Mouse (Mus musculus): ENCODE results near the gene Opn1mw. TPM values are rescaled to one million over a fixed set of nuclear protein-coding genes. Genes with fewer than 3 reads are reported as not detected.

Opn1mw gene
- not detected for polyA plus RNA-seq (2015; fragmentation: Illumina TruSeq; extraction: RNeasy Lipid Tissue Mini Kit (QIAGEN cat#74804); ENCODE audit: insufficient read depth, low read depth, low replicate concordance)

DNA sequence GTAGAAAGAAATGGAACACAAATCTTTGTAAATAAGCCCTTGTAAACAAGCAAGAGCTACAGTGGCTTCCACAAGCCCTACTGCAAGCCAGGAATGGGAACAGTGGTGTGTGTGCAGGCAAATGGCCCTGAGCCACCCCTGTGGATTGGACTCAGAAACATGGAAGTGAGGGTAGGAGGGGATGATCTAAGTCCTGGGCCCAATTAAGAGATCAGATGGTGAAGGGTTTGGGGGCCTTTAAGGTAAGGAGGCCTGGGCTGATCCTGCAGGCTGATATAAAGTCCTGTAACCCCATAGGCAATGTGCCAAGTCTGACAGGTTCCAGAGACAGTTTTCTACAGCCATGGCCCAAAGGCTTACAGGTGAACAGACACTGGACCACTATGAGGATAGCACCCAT, at the start of gene Opn1mw:
TSS of gene Opn1mw (plus strand) at position 301 of the 400 bp plus-strand sequence.

DNA sequence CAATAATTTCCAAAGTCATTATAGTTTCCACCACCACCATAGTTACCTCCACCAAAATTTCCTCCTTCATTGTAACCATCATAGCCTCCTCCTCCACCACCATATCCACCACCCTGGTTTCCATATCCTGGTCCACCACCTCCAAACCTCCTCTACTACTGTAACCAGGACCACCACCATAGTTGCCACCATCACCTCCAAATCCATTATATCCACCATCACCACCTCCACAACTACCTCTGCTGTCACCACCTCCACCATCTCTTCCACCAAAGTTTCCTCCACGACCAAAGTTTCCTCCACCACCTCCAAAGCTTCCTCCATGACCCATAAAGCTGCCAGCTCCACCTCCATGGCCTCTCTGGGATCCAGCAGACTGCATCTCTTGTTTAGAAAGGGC, 8.0 kb downstream of the Opn1mw start, which contains the start of gene Mecp2:
TSS of gene Mecp2 (minus strand) at position 101 of the 400 bp plus-strand sequence.

DNA sequence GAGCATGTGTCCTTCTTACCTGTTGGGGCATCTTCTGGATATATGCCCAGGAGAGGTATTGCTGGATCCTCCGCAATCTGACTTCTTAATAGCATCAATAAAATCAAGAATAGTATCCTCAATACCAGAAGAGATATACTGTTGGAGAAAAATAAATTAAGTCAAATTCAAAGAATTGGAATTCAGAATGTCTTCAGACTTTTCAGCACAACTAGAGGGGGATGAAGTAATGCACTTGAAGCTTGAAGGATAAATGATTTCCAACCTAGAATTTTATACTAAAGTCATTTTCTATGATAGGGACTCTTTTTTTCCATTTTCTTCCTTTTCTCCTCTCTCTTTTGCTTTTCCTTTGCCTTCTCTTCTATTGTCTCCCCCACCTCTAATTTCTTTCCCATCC, 40.5 kb downstream of the Opn1mw start, which contains the start of gene Tex28:
TSS of gene Tex28 (minus strand) at position 101 of the 400 bp plus-strand sequence.

DNA sequence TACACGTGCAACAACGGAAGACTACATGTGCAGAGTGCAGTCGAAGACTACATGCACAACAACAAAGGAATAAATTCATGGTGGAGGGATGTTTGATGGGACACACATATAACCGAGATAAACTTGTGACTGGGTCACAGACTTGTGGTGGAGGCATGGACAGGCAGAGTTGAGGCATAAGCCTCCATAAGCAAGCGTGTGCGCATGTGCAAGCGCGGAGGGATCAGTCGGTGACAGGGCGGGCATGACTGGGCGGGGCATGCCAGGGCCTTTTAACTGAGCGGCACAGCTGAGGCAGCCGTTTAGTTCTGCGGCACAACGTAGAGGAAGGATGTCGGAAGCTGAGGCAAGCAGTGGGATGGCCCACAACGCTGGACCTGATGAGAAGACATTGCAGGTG, 49.7 kb downstream of the Opn1mw start, which contains the start of gene Tktl1:
TSS of gene Tktl1 (plus strand) at position 301 of the 400 bp plus-strand sequence.

Other genes starting within 250 kb of the Opn1mw start
- gene Avpr2, start 235.4 kb upstream of the Opn1mw start, polyA plus RNA-seq (2015; fragmentation: Illumina TruSeq; extraction: RNeasy Lipid Tissue Mini Kit (QIAGEN cat#74804); ENCODE audit: insufficient read depth, low read depth, low replicate concordance): not detected
- 6.2 TPM for gene L1cam, start 231.4 kb upstream of the Opn1mw start, polyA plus RNA-seq (2015; fragmentation: Illumina TruSeq; extraction: RNeasy Lipid Tissue Mini Kit (QIAGEN cat#74804); ENCODE audit: insufficient read depth, low read depth, low replicate concordance)
- gene Arhgap4, start 205.6 kb upstream of the Opn1mw start, polyA plus RNA-seq (2015; fragmentation: Illumina TruSeq; extraction: RNeasy Lipid Tissue Mini Kit (QIAGEN cat#74804); ENCODE audit: insufficient read depth, low read depth, low replicate concordance): 2.6 TPM
- 27.9 TPM for gene Naa10, start 205.5 kb upstream of the Opn1mw start, polyA plus RNA-seq (2015; fragmentation: Illumina TruSeq; extraction: RNeasy Lipid Tissue Mini Kit (QIAGEN cat#74804); ENCODE audit: insufficient read depth, low read depth, low replicate concordance)
- 7.3 TPM for gene Renbp, start 196.6 kb upstream of the Opn1mw start, polyA plus RNA-seq (2015; fragmentation: Illumina TruSeq; extraction: RNeasy Lipid Tissue Mini Kit (QIAGEN cat#74804); ENCODE audit: insufficient read depth, low read depth, low replicate concordance)
- gene Hcfc1, start 161.1 kb upstream of the Opn1mw start, polyA plus RNA-seq (2015; fragmentation: Illumina TruSeq; extraction: RNeasy Lipid Tissue Mini Kit (QIAGEN cat#74804); ENCODE audit: insufficient read depth, low read depth, low replicate concordance): 10.5 TPM
- gene Irak1, start 103.5 kb upstream of the Opn1mw start, polyA plus RNA-seq (2015; fragmentation: Illumina TruSeq; extraction: RNeasy Lipid Tissue Mini Kit (QIAGEN cat#74804); ENCODE audit: insufficient read depth, low read depth, low replicate concordance): 37.4 TPM
- 3.3 TPM for gene Mecp2, start 7.9 kb downstream of the Opn1mw start, polyA plus RNA-seq (2015; fragmentation: Illumina TruSeq; extraction: RNeasy Lipid Tissue Mini Kit (QIAGEN cat#74804); ENCODE audit: insufficient read depth, low read depth, low replicate concordance)
- gene Tex28, start 40.4 kb downstream of the Opn1mw start, polyA plus RNA-seq (2015; fragmentation: Illumina TruSeq; extraction: RNeasy Lipid Tissue Mini Kit (QIAGEN cat#74804); ENCODE audit: insufficient read depth, low read depth, low replicate concordance): not detected
- not detected for gene Tktl1, start 49.8 kb downstream of the Opn1mw start, polyA plus RNA-seq (2015; fragmentation: Illumina TruSeq; extraction: RNeasy Lipid Tissue Mini Kit (QIAGEN cat#74804); ENCODE audit: insufficient read depth, low read depth, low replicate concordance)
- 119 TPM for gene Flna, start 122.4 kb downstream of the Opn1mw start, polyA plus RNA-seq (2015; fragmentation: Illumina TruSeq; extraction: RNeasy Lipid Tissue Mini Kit (QIAGEN cat#74804); ENCODE audit: insufficient read depth, low read depth, low replicate concordance)
- 12.8 TPM for gene Emd, start 127.2 kb downstream of the Opn1mw start, polyA plus RNA-seq (2015; fragmentation: Illumina TruSeq; extraction: RNeasy Lipid Tissue Mini Kit (QIAGEN cat#74804); ENCODE audit: insufficient read depth, low read depth, low replicate concordance)
- 938 TPM for gene Rpl10, start 143.3 kb downstream of the Opn1mw start, polyA plus RNA-seq (2015; fragmentation: Illumina TruSeq; extraction: RNeasy Lipid Tissue Mini Kit (QIAGEN cat#74804); ENCODE audit: insufficient read depth, low read depth, low replicate concordance)
- gene Taz, start 154.4 kb downstream of the Opn1mw start, polyA plus RNA-seq (2015; fragmentation: Illumina TruSeq; extraction: RNeasy Lipid Tissue Mini Kit (QIAGEN cat#74804); ENCODE audit: insufficient read depth, low read depth, low replicate concordance): 37.4 TPM
- 7.3 TPM for gene Dnase1l1, start 154.9 kb downstream of the Opn1mw start, polyA plus RNA-seq (2015; fragmentation: Illumina TruSeq; extraction: RNeasy Lipid Tissue Mini Kit (QIAGEN cat#74804); ENCODE audit: insufficient read depth, low read depth, low replicate concordance)
- gene Atp6ap1, start 169.6 kb downstream of the Opn1mw start, polyA plus RNA-seq (2015; fragmentation: Illumina TruSeq; extraction: RNeasy Lipid Tissue Mini Kit (QIAGEN cat#74804); ENCODE audit: insufficient read depth, low read depth, low replicate concordance): 46.8 TPM
- gene Gdi1, start 177.5 kb downstream of the Opn1mw start, polyA plus RNA-seq (2015; fragmentation: Illumina TruSeq; extraction: RNeasy Lipid Tissue Mini Kit (QIAGEN cat#74804); ENCODE audit: insufficient read depth, low read depth, low replicate concordance): 86.4 TPM
- 17.2 TPM for gene Fam50a, start 185.6 kb downstream of the Opn1mw start, polyA plus RNA-seq (2015; fragmentation: Illumina TruSeq; extraction: RNeasy Lipid Tissue Mini Kit (QIAGEN cat#74804); ENCODE audit: insufficient read depth, low read depth, low replicate concordance)
- 3.5 TPM for gene Plxna3, start 201.6 kb downstream of the Opn1mw start, polyA plus RNA-seq (2015; fragmentation: Illumina TruSeq; extraction: RNeasy Lipid Tissue Mini Kit (QIAGEN cat#74804); ENCODE audit: insufficient read depth, low read depth, low replicate concordance)
- 17.9 TPM for gene Lage3, start 226.2 kb downstream of the Opn1mw start, polyA plus RNA-seq (2015; fragmentation: Illumina TruSeq; extraction: RNeasy Lipid Tissue Mini Kit (QIAGEN cat#74804); ENCODE audit: insufficient read depth, low read depth, low replicate concordance)
- 11.5 TPM for gene Ubl4a, start 245.8 kb downstream of the Opn1mw start, polyA plus RNA-seq (2015; fragmentation: Illumina TruSeq; extraction: RNeasy Lipid Tissue Mini Kit (QIAGEN cat#74804); ENCODE audit: insufficient read depth, low read depth, low replicate concordance)
- gene Slc10a3, start 245.9 kb downstream of the Opn1mw start, polyA plus RNA-seq (2015; fragmentation: Illumina TruSeq; extraction: RNeasy Lipid Tissue Mini Kit (QIAGEN cat#74804); ENCODE audit: insufficient read depth, low read depth, low replicate concordance): 4.0 TPM